Mouse (Mus musculus): ENCODE data around the gene Lrrtm4.

DNA sequence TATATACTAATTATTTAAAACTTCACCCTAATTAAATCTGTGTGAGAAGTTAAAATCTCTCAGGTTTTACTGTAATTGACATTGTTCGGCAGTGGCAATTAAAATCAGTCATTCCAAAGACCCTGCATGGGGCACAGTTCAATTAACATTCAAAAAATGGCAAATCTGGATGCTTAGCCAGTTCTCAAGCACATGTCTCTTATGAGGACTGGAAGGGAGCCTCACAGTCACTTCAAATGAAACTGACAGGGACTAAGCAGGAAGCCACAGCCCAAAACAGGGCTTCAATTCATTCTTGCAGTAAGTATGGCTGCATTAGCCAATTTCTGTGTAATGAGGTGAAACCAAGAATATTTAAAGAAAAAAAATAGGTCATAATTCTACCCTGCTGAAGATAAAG is 333.6 kb downstream of the Lrrtm4 start:
- TF ChIP-seq POLR2A (IDR thresholded peaks at IDR 0.05; ENCODE audit: extremely low read depth, insufficient read depth, low read length): no peak
- no peak for TF ChIP-seq CTCF (IDR thresholded peaks at IDR 0.05; ENCODE audit: extremely low read depth, insufficient read depth, low read length)
